Mouse (Mus musculus) neural tube, embryonic 12.5 days (tissue): Measurements from ENCODE around the gene Mybph. TPM values are rescaled to one million over a fixed set of nuclear protein-coding genes. Genes with fewer than 3 reads are reported as not detected.

Source experiments
- ATAC-seq: fragments of 200-750 bp; cut with Nextera tagmentation; 2 replicates; pipeline ENCODE4 v1.8.0; 2017; ENCODE audit warnings: low read depth, mild to moderate bottlenecking, moderate TSS enrichment, moderate library complexity; ENCODE audit not compliant: low FRiP score
- H3K27ac ChIP-seq: fragments of 300-500 bp; sonication (generic); 2 replicates; pipeline ENCODE4 v1.5.1; 2016
- H3K27me3 ChIP-seq: fragments of 300-500 bp; sonication (generic); replicated peaks from 2 replicates; pipeline ENCODE4 v1.6.1; 2016; ENCODE audit warnings: mild to moderate bottlenecking
- H3K36me3 ChIP-seq: fragments of 300-500 bp; sonication (generic); 2 replicates; pipeline ENCODE4 v1.6.1; 2016; ENCODE audit warnings: mild to moderate bottlenecking
- H3K4me1 ChIP-seq: fragments of 300-500 bp; sonication (generic); 2 replicates; pipeline ENCODE4 v1.6.1; 2016
- H3K4me2 ChIP-seq: fragments of 300-500 bp; sonication (generic); replicated peaks from 2 replicates; pipeline ENCODE4 v1.6.1; 2016; ENCODE audit warnings: mild to moderate bottlenecking
- H3K4me3 ChIP-seq: fragments of 300-500 bp; sonication (generic); 2 replicates; pipeline ENCODE4 v1.5.1; 2016
- H3K9ac ChIP-seq: fragments of 300-500 bp; sonication (generic); 2 replicates; pipeline ENCODE4 v1.6.1; 2016; ENCODE audit warnings: mild to moderate bottlenecking
- H3K9me3 ChIP-seq: fragments of 300-500 bp; sonication (generic); 2 replicates; pipeline ENCODE4 v1.6.1; 2016; ENCODE audit warnings: mild to moderate bottlenecking
- WGBS: fragments of 180-500 bp; shearing (Covaris S2); methylation state at CpG from one replicate; pipeline ENCODE4 v1.1.7; 2016; 5-methylcytosine and 5-hydroxymethylcytosine counted together
- polyA plus RNA-seq: library from polyadenylated mRNA; unstranded; fragments of >200 nt; fragmentation: Nextera tagmentation; extraction: Ambion mirVana; gene quantifications from 2 replicates; pipeline ENCODE4 v1.2.1, GENCODE M21; 2016

Gene Mybph
- polyA plus RNA-seq, 1 experiment from 2014 or later, result 8.6 TPM

- Histone ChIP-seq H3K9me3 (no peaks in the 10 kb centered on the region), H3K4me1 (peaks cover 22% of the 10 kb centered on the region), H3K36me3 (no peaks in the 10 kb centered on the region), H3K4me2 (no peak overlapping the region), H3K9ac (no peak overlapping the region), H3K27me3 (peaks cover 48% of the 10 kb centered on the region), H3K27ac (no peak overlapping the region), H3K4me3 (no peak overlapping the region)
- WGBS, result 75% methylated on average over 8 of the region's 8 CpGs
- no peak for ATAC-seq
These were observed 39.1 kb downstream of the Mybph start for GRCm38 (mm10) chr1:134232326-134232725.

GRCm38 (mm10) chr1:134232778-134233531 lies 39.7 kb downstream of the Mybph start:
- no peaks in the 10 kb centered on the region for H3K36me3 ChIP-seq
- peaks cover 22% of the 10 kb centered on the region for H3K4me1 ChIP-seq
- no peak overlapping the region for H3K27ac ChIP-seq
- 0 out of 2 replicates have a peak overlapping the region, but pooled peaks have one; percentile 17 for H3K9ac ChIP-seq
- no peak for ATAC-seq
- no peaks in the 10 kb centered on the region for H3K9me3 ChIP-seq
- no peak overlapping the region for H3K4me3 ChIP-seq
- peak overlapping the region; percentile 85 for H3K4me2 ChIP-seq
- 53% methylated on average over 12 of the region's 12 CpGs for WGBS
- H3K27me3 ChIP-seq, result peaks cover 50% of the 10 kb centered on the region

- no peaks in the 10 kb centered on the region for H3K9me3 ChIP-seq
- H3K4me3 ChIP-seq, result 0 out of 2 replicates have a peak overlapping the region, but pooled peaks have one; percentile 41
- 55% methylated on average over 19 of the region's 19 CpGs for WGBS
- peaks cover 52% of the 10 kb centered on the region for H3K27me3 ChIP-seq
- H3K9ac ChIP-seq, result 0 out of 2 replicates have a peak overlapping the region, but pooled peaks have one; percentile 21
- H3K36me3 ChIP-seq, result no peaks in the 10 kb centered on the region
- ATAC-seq, result no peak
- H3K4me2 ChIP-seq, result peak overlapping the region; percentile 85
- H3K4me1 ChIP-seq, result peaks cover 22% of the 10 kb centered on the region
- no peak overlapping the region for H3K27ac ChIP-seq
These were observed 40.6 kb downstream of the Mybph start for GRCm38 (mm10) chr1:134233681-134234454.

GRCm38 (mm10) chr1:134234455-134235390 lies 41.5 kb downstream of the Mybph start:
- peak; percentile 61 for ATAC-seq
- Histone ChIP-seq H3K9me3 (no peaks in the 10 kb centered on the region), H3K27me3 (peaks cover 52% of the 10 kb centered on the region), H3K27ac (no peak overlapping the region), H3K9ac (peak overlapping the region; percentile 53), H3K36me3 (no peaks in the 10 kb centered on the region), H3K4me2 (peak overlapping the region; percentile 85), H3K4me3 (peak overlapping the region; percentile 41), H3K4me1 (peaks cover 22% of the 10 kb centered on the region)
- WGBS, result under 1% methylated on average over 41 of the region's 41 CpGs

- H3K27me3 ChIP-seq, result peaks cover 52% of the 10 kb centered on the region
- peak; percentile 46; the same call in 1 of the 2 replicates for ATAC-seq
These were observed 42.2 kb downstream of the Mybph start, which contains the start of gene Adora1 for GRCm38 (mm10) chr1:134235391-134235921. TSS of gene Adora1 (minus strand) at chr1:134235431.

GRCm38 (mm10) chr1:134236142-134236541 lies 42.9 kb downstream of the Mybph start:
- WGBS, result 29% methylated on average over 3 of the region's 3 CpGs
- no peak for ATAC-seq

More at GRCm38 (mm10) chr1:134235391-134235921, 42.2 kb downstream of the Mybph start, which contains the start of gene Adora1:
- 1% methylated on average over 37 of the region's 37 CpGs for WGBS
- Histone ChIP-seq H3K9ac (peak within 1 kb of the TSS; percentile 53), H3K4me1 (peaks cover 22% of the 10 kb centered on the region), H3K4me3 (peak within 1 kb of the TSS; percentile 41), H3K4me2 (peak within 1 kb of the TSS; percentile 85), H3K27ac (no peak within 1 kb of the TSS), H3K9me3 (no peaks in the 10 kb centered on the region), H3K36me3 (no peaks in the 10 kb centered on the region)

GRCm38 (mm10) chr1:134237438-134237837 lies 44.2 kb downstream of the Mybph start:
- 90% methylated on average over 3 of the region's 3 CpGs for WGBS
- H3K27me3 ChIP-seq, result peaks cover 52% of the 10 kb centered on the region
- no peak for ATAC-seq

More at GRCm38 (mm10) chr1:134236142-134236541, 42.9 kb downstream of the Mybph start:
- Histone ChIP-seq H3K4me3 (no peak overlapping the region), H3K9me3 (no peaks in the 10 kb centered on the region), H3K27ac (no peak overlapping the region), H3K4me1 (peaks cover 22% of the 10 kb centered on the region), H3K36me3 (no peaks in the 10 kb centered on the region), H3K4me2 (no peak overlapping the region), H3K27me3 (peaks cover 52% of the 10 kb centered on the region), H3K9ac (no peak overlapping the region)

GRCm38 (mm10) chr1:134240701-134241100 lies 47.5 kb downstream of the Mybph start:
- no peaks in the 10 kb centered on the region for H3K36me3 ChIP-seq
- 84% methylated on average over 9 of the region's 9 CpGs for WGBS
- peaks cover 7% of the 10 kb centered on the region for H3K4me1 ChIP-seq
- H3K27ac ChIP-seq, result no peak overlapping the region
- no peak overlapping the region for H3K4me3 ChIP-seq
- ATAC-seq, result no peak
- no peaks in the 10 kb centered on the region for H3K9me3 ChIP-seq
- no peak overlapping the region for H3K9ac ChIP-seq
- no peak overlapping the region for H3K4me2 ChIP-seq
- H3K27me3 ChIP-seq, result peaks cover 20% of the 10 kb centered on the region

More at GRCm38 (mm10) chr1:134237438-134237837, 44.2 kb downstream of the Mybph start:
- no peaks in the 10 kb centered on the region for H3K36me3 ChIP-seq
- no peak overlapping the region for H3K9ac ChIP-seq
- H3K4me2 ChIP-seq, result no peak overlapping the region
- H3K27ac ChIP-seq, result no peak overlapping the region
- peaks cover 22% of the 10 kb centered on the region for H3K4me1 ChIP-seq
- no peaks in the 10 kb centered on the region for H3K9me3 ChIP-seq
- no peak overlapping the region for H3K4me3 ChIP-seq

GRCm38 (mm10) chr1:134241298-134241697 lies 48.0 kb downstream of the Mybph start:
- 66% methylated on average over 8 of the region's 8 CpGs for WGBS
- Histone ChIP-seq H3K4me1 (peaks cover 7% of the 10 kb centered on the region), H3K9me3 (no peaks in the 10 kb centered on the region), H3K27ac (no peak overlapping the region), H3K4me2 (no peak overlapping the region), H3K36me3 (no peaks in the 10 kb centered on the region), H3K9ac (no peak overlapping the region), H3K27me3 (peaks cover 14% of the 10 kb centered on the region), H3K4me3 (no peak overlapping the region)
- ATAC-seq, result no peak

GRCm38 (mm10) chr1:134242286-134242685 lies 49.0 kb downstream of the Mybph start:
- no peaks in the 10 kb centered on the region for H3K36me3 ChIP-seq
- 89% methylated on average over 2 of the region's 2 CpGs for WGBS
- H3K4me2 ChIP-seq, result no peak overlapping the region
- H3K9me3 ChIP-seq, result no peaks in the 10 kb centered on the region
- peaks cover 7% of the 10 kb centered on the region for H3K4me1 ChIP-seq
- H3K9ac ChIP-seq, result no peak overlapping the region
- ATAC-seq, result no peak
- H3K27ac ChIP-seq, result no peak overlapping the region
- H3K27me3 ChIP-seq, result peaks cover 4% of the 10 kb centered on the region; the same call in 1 of the 2 replicates
- no peak overlapping the region for H3K4me3 ChIP-seq

GRCm38 (mm10) chr1:134243505-134243904 lies 50.3 kb downstream of the Mybph start:
- 79% methylated on average over 6 of the region's 6 CpGs for WGBS
- H3K4me3 ChIP-seq, result no peak overlapping the region

More at GRCm38 (mm10) chr1:134243505-134243904, 50.3 kb downstream of the Mybph start:
- Histone ChIP-seq H3K27me3 (no peaks in the 10 kb centered on the region; the same call in 1 of the 2 replicates), H3K9me3 (no peaks in the 10 kb centered on the region), H3K9ac (no peak overlapping the region), H3K36me3 (no peaks in the 10 kb centered on the region), H3K4me2 (no peak overlapping the region), H3K4me1 (peaks cover 7% of the 10 kb centered on the region), H3K27ac (no peak overlapping the region)
- ATAC-seq, result no peak
